Comparison of ENCODE assay signal across 18 mouse cellular contexts in the genomic region with DNA sequence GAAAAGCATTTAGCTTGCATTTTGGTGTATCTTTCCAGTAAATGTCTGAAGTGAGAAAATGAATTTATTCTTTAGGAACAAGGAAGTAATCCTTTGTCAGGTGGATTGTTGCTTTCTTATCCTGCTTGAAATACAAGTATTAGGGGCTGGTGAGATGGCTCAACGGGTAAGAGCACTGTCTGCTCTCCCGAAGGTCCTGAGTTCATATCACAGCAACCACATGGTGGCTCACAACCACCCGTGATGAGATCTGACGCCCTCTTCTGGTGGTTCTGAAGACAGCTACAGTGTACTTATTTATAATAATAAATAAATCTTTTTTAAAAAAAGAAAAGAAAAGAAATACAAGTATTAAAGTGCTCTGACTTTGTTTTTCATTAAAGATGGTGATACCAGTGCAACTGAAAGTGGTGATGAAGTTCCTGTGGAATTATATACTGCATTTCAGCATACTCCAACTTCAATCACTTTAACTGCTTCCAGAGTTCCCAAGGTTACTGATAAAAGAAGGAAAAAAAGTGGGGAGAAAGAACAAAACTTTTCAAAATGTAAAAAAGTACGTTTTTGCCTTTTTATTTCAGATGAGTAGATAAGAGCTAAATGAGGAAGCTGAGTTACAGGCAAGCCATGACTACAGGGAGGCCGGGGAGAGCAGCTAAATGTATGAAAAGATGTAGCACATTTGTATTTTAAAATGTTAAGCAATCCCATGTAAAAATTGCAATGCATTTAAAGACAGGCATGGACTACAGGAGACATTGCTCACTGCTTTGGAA. TPM values are rescaled to one million over a fixed set of nuclear protein-coding genes. Genes with fewer than 3 reads are reported as not detected.
DNase-seq lines count a peak whose midpoint lies in the region; TF ChIP-seq lines count a peak whose summit lies in the region.
"Had no signal": no experiment of that assay in that cellular context is flagged by ENCODE, and none has a peak within 500 bp of the region (broad histone marks: within the 10 kb centered on the region; RNA-seq: fewer than 3 reads in every experiment).

No protein-coding gene starts in this region.

- H3K4me1 ChIP-seq in bone marrow macrophage, adult 2 months (ENCODE audit: control insufficient read depth, insufficient read depth, low read length): no peaks in the 10 kb centered on the region
- H3K4me1 ChIP-seq: liver, embryonic 15.5 days; midbrain, embryonic 13.5 days; neural tube, embryonic 15.5 days had no signal

- no peak overlapping the region for H3K27ac ChIP-seq in gastrocnemius, adult 2 months
- no peak overlapping the region for H3K27ac ChIP-seq in bone marrow macrophage, adult 2 months (ENCODE audit: insufficient read depth, low read depth, low read length)
- H3K27ac ChIP-seq: liver, embryonic 15.5 days; midbrain, embryonic 13.5 days; neural tube, embryonic 15.5 days had no signal

- TF ChIP-seq CTCF in gastrocnemius, adult 2 months (IDR thresholded peaks at IDR 0.05): peak; percentile 53
- 0 out of 2 replicates have a peak, but pooled peaks have one; percentile 8 for TF ChIP-seq CTCF in bone marrow macrophage, adult 2 months (IDR thresholded peaks at IDR 0.05; ENCODE audit: low read depth, low read length)

- H3K4me3 ChIP-seq in gastrocnemius, adult 2 months: no peak overlapping the region
- no peak overlapping the region for H3K4me3 ChIP-seq in bone marrow macrophage, adult 2 months (ENCODE audit: insufficient read depth, low read length)
- H3K4me3 ChIP-seq: liver, embryonic 15.5 days; midbrain, embryonic 13.5 days; neural tube, embryonic 15.5 days had no signal

- no peak for DNase-seq in gastrocnemius, adult 2 months
- no peak for DNase-seq in gastrocnemius, adult 18-20 months (ENCODE audit: low spot score)
- peak; percentile 5 for DNase-seq in lung, postnatal 10 days
- no peak for DNase-seq in lung, postnatal 25 days (ENCODE audit: low spot score)
- peak; percentile 34 for DNase-seq in thymus, postnatal 25 days
- no peak for DNase-seq in frontal cortex, postnatal 36 days (ENCODE audit: low spot score in 2 of 2)
- DNase-seq in embryo, embryonic 10.5 days (ENCODE audit: low spot score): no peak
- DNase-seq: adrenal gland, postnatal 10 days; cerebellum, adult 9-11 months; gastrocnemius, postnatal 25 days; heart, postnatal 4 days; kidney, adult 9 months; layer of hippocampus, postnatal 36 days; right cerebral cortex, postnatal 25 days had no signal

- no peak for TF ChIP-seq POLR2A in bone marrow macrophage, adult 2 months (IDR thresholded peaks at IDR 0.05; ENCODE audit: borderline replicate concordance, low read depth, low read length)

- intact Hi-C loops in gastrocnemius, adult 2 months (cut with DNase I): no loop called here

RNA-seq across cellular contexts. Expression of a gene that starts 39.0 kb away (rescaled TPM):
- total RNA-seq in gastrocnemius, adult 2 months (2021): 10 to 100 TPM; 26.4 to 28.4 TPM
- 10 to 100 TPM; 20.3 to 28.3 TPM for total RNA-seq in gastrocnemius, adult 18-20 months (2021)
- 60.7 and 70.5 TPM in 2 replicates for polyA plus RNA-seq in bone marrow macrophage, adult 2 months (2012; ENCODE audit: insufficient read depth, insufficient read length, missing spikeins)

Comparison
In these comparisons a context has a peak if more than half of its experiments do, and no peak if none do; other contexts are left out.
1. DNase-seq: peak in lung, postnatal 10 days (single experiment) and thymus, postnatal 25 days (single experiment); none in gastrocnemius, adult 2 months (single experiment), gastrocnemius, adult 18-20 months (single experiment), lung, postnatal 25 days (single experiment), frontal cortex, postnatal 36 days (0 of 2) and embryo, embryonic 10.5 days (single experiment).